In the genomic region with DNA sequence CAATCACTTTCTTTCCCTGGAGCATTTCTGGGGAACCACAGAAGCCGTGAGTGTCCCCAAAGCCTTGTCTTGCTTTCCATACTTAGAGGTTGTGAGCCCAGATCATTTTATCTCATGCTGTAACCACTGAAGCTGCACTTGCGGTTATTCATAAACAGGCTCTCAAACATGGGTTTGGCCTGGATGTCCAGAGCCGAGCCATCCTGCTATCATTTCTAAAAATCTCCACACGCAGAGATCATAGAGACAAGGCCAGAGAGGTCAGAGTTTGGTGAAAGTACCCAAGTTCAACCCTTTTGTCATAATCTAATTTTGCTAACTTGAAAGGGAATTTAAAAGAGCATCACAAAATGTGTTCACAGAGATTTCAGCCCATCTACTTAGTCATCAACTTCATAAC, we compare ENCODE assay signal across 18 mouse cellular contexts. TPM values are rescaled to one million over a fixed set of nuclear protein-coding genes. Genes with fewer than 3 reads are reported as not detected.
DNase-seq lines count a peak whose midpoint lies in the region; ATAC-seq and TF ChIP-seq lines count a peak whose summit lies in the region.
"Had no signal": no experiment of that assay in that cellular context is flagged by ENCODE, and none has a peak within 500 bp of the region (broad histone marks: within the 10 kb centered on the region; RNA-seq: fewer than 3 reads in every experiment).

No protein-coding gene starts in this region.

- H3K9me3 ChIP-seq in liver, embryonic 16.5 days (replicated peaks; ENCODE audit: control insufficient read depth, low read length), result no peaks in the 10 kb centered on the region
- no peaks in the 10 kb centered on the region for H3K9me3 ChIP-seq in liver, embryonic 12.5 days (replicated peaks)
- H3K9me3 ChIP-seq: embryonic facial prominence, embryonic 13.5 days; embryonic facial prominence, embryonic 15.5 days; forebrain, embryonic 10.5 days; forebrain, embryonic 12.5 days had no signal

- peak overlapping the region; percentile 48; the same call in 1 of the 2 replicates for H3K27ac ChIP-seq in layer of hippocampus, adult 2 months
- no peak overlapping the region for H3K27ac ChIP-seq in liver, embryonic 16.5 days (ENCODE audit: low read length)
- no peak overlapping the region for H3K27ac ChIP-seq in liver, embryonic 12.5 days
- H3K27ac ChIP-seq: embryonic facial prominence, embryonic 13.5 days; embryonic facial prominence, embryonic 15.5 days; forebrain, embryonic 10.5 days; forebrain, embryonic 12.5 days had no signal

- no peak for DNase-seq in layer of hippocampus, adult 2 months (ENCODE audit: low spot score in 2 of 2)
- no peak for DNase-seq in layer of hippocampus, adult 11-12 months (ENCODE audit: low spot score)
- DNase-seq: adrenal gland, postnatal 10 days; cerebellum, adult 11 months; cerebellum, adult 18-20 months; cerebellum, adult 9-11 months; cerebellum, postnatal 36 days; embryo, embryonic 11 days had no signal

- no peak overlapping the region for H3K4me3 ChIP-seq in layer of hippocampus, adult 2 months
- no peak overlapping the region for H3K4me3 ChIP-seq in liver, embryonic 16.5 days (ENCODE audit: low read depth, low read length)
- H3K4me3 ChIP-seq in liver, embryonic 12.5 days, result no peak overlapping the region
- H3K4me3 ChIP-seq: embryonic facial prominence, embryonic 13.5 days; embryonic facial prominence, embryonic 15.5 days; erythroblast, embryonic 14.5 days; forebrain, embryonic 10.5 days; forebrain, embryonic 12.5 days had no signal

- WGBS in liver, embryonic 16.5 days (ENCODE audit: insufficient replicate concordance), result 57% methylated on average over 4 of the region's 4 CpGs
- 63% methylated on average over 4 of the region's 4 CpGs for WGBS in liver, embryonic 12.5 days (ENCODE audit: insufficient replicate concordance)

- TF ChIP-seq CTCF in layer of hippocampus, adult 2 months (conservative IDR thresholded peaks at IDR 0.05), result no peak

- H3K4me2 ChIP-seq in liver, embryonic 16.5 days (ENCODE audit: low read depth, low read length), result 0 out of 2 replicates have a peak overlapping the region, but pooled peaks have one; percentile 3
- H3K4me2 ChIP-seq in liver, embryonic 12.5 days, result no peak overlapping the region
- H3K4me2 ChIP-seq: embryonic facial prominence, embryonic 13.5 days; embryonic facial prominence, embryonic 15.5 days; forebrain, embryonic 12.5 days had no signal

- ATAC-seq in liver, embryonic 16.5 days (ENCODE audit: low read depth), result no peak
- ATAC-seq in liver, embryonic 12.5 days, result no peak
- ATAC-seq: forebrain, embryonic 14.5 days had no signal

- no peaks in the 10 kb centered on the region for H3K36me3 ChIP-seq in liver, embryonic 16.5 days (ENCODE audit: control insufficient read depth, insufficient read depth)
- no peaks in the 10 kb centered on the region for H3K36me3 ChIP-seq in liver, embryonic 12.5 days
- H3K36me3 ChIP-seq: embryonic facial prominence, embryonic 13.5 days; embryonic facial prominence, embryonic 15.5 days; forebrain, embryonic 10.5 days; forebrain, embryonic 12.5 days had no signal

- H3K9ac ChIP-seq in liver, embryonic 16.5 days (ENCODE audit: low read depth, low read length), result no peak overlapping the region
- H3K9ac ChIP-seq in liver, embryonic 12.5 days, result no peak overlapping the region
- H3K9ac ChIP-seq: embryonic facial prominence, embryonic 13.5 days; embryonic facial prominence, embryonic 15.5 days; forebrain, embryonic 12.5 days had no signal

- no peaks in the 10 kb centered on the region for H3K27me3 ChIP-seq in liver, embryonic 16.5 days (ENCODE audit: control insufficient read depth, insufficient read depth, low read depth, low read length)
- H3K27me3 ChIP-seq in liver, embryonic 12.5 days (replicated peaks), result no peaks in the 10 kb centered on the region
- H3K27me3 ChIP-seq: embryonic facial prominence, embryonic 13.5 days; embryonic facial prominence, embryonic 15.5 days; forebrain, embryonic 12.5 days had no signal

- H3K4me1 ChIP-seq in liver, embryonic 16.5 days (ENCODE audit: control insufficient read depth, low read depth, low read length), result no peaks in the 10 kb centered on the region
- no peaks in the 10 kb centered on the region for H3K4me1 ChIP-seq in liver, embryonic 12.5 days
- H3K4me1 ChIP-seq: forebrain, embryonic 12.5 days had no signal

RNA-seq across cellular contexts. Expression of gene Hsd11b1, which starts 22.4 kb away (rescaled TPM):
- total RNA-seq in layer of hippocampus, adult 2 months (2021), result 10 to 100 TPM; 42.9 to 52.8 TPM
- 26.5 and 40.3 TPM in 2 replicates for polyA plus RNA-seq in liver, embryonic 16.5 days (2015; fragmentation: Nextera tagmentation; extraction: Ambion mirVana)
- polyA plus RNA-seq in liver, embryonic 12.5 days (2016; fragmentation: Nextera tagmentation; extraction: Ambion mirVana), result 0.89 and 1.2 TPM in 2 replicates
- total RNA-seq: MEL had no signal
- polyA plus RNA-seq: embryonic facial prominence, embryonic 11.5 days; erythroblast, embryonic 14.5 days; forebrain, embryonic 12.5 days had no signal

RNA-seq across cellular contexts. Expression of gene G0s2, which starts 31.6 kb away (rescaled TPM):
- total RNA-seq in layer of hippocampus, adult 2 months (2021), result 10 to 100 TPM in 1 of 2 experiments, 1 to 10 TPM in 1; 8.5 to 10.0 TPM
- polyA plus RNA-seq in liver, embryonic 16.5 days (2015; fragmentation: Nextera tagmentation; extraction: Ambion mirVana), result 179 and 180 TPM in 2 replicates
- polyA plus RNA-seq in liver, embryonic 12.5 days (2016; fragmentation: Nextera tagmentation; extraction: Ambion mirVana), result 23.8 and 27.0 TPM in 2 replicates
- total RNA-seq: MEL had no signal

RNA-seq across cellular contexts. Expression of gene Lamb3, which starts 33.9 kb away (rescaled TPM):
- 1 to 10 TPM in 1 of 2 experiments, under 1 TPM in 1; 0.82 to 1.4 TPM for total RNA-seq in layer of hippocampus, adult 2 months (2021)
- polyA plus RNA-seq in liver, embryonic 16.5 days (2015; fragmentation: Nextera tagmentation; extraction: Ambion mirVana), result 0.41 and 1.2 TPM in 2 replicates
- 0.04 and 0.25 TPM in 2 replicates for polyA plus RNA-seq in liver, embryonic 12.5 days (2016; fragmentation: Nextera tagmentation; extraction: Ambion mirVana)
- polyA plus RNA-seq: erythroblast, embryonic 14.5 days had no signal

RNA-seq across cellular contexts. Expression of gene Traf3ip3, which starts 39.9 kb away (rescaled TPM):
- total RNA-seq in layer of hippocampus, adult 2 months (2021), result 1 to 10 TPM; 1.6 to 2.4 TPM
- 8.3 and 9.4 TPM in 2 replicates for polyA plus RNA-seq in liver, embryonic 16.5 days (2015; fragmentation: Nextera tagmentation; extraction: Ambion mirVana)
- 7.0 and 8.6 TPM in 2 replicates for polyA plus RNA-seq in liver, embryonic 12.5 days (2016; fragmentation: Nextera tagmentation; extraction: Ambion mirVana)
- polyA plus RNA-seq: erythroblast, embryonic 14.5 days had no signal

Comparison
In these comparisons a context has a peak if more than half of its experiments do, and no peak if none do; other contexts are left out.
1. RNA of gene Hsd11b1, which starts 22.4 kb away (polyA plus RNA-seq): 26.5 to 40.3 TPM in liver, embryonic 16.5 days; 0.89 to 1.2 TPM in liver, embryonic 12.5 days; every median in the first group is over 10 times any median in the second.